Mouse (Mus musculus): Measurements from ENCODE around the gene Gtf2a2. TPM values are rescaled to one million over a fixed set of nuclear protein-coding genes. Genes with fewer than 3 reads are reported as not detected.

The Gtf2a2 gene
- polyA plus RNA-seq, 1 experiment from 2014 or later, result 200 TPM

- 94% methylated on average over 2 of the region's 2 CpGs for WGBS
- no peak for DNase-seq (ENCODE audit: low spot score)
- Histone ChIP-seq H3K27me3 (ENCODE audit: low read depth, poor library complexity, severe bottlenecking) (no peaks in the 10 kb centered on the region), H3K9me3 (replicated peaks) (no peaks in the 10 kb centered on the region), H3K27ac (no peak overlapping the region), H3K4me3 (no peak overlapping the region), H3K4me1 (no peaks in the 10 kb centered on the region), H3K36me3 (peaks cover 27% of the 10 kb centered on the region)
Measured at GRCm38 (mm10) chr9:70025365-70026012, 13.1 kb downstream of the Gtf2a2 start.

- Histone ChIP-seq H3K4me3 (no peak overlapping the region), H3K27ac (no peak overlapping the region), H3K27me3 (ENCODE audit: low read depth, poor library complexity, severe bottlenecking) (no peaks in the 10 kb centered on the region), H3K9me3 (replicated peaks) (no peaks in the 10 kb centered on the region), H3K36me3 (no peaks in the 10 kb centered on the region), H3K4me1 (no peaks in the 10 kb centered on the region)
- DNase-seq (ENCODE audit: low spot score), result no peak
- 89% methylated on average over 1 of the region's 1 CpGs for WGBS
Measured at GRCm38 (mm10) chr9:70032167-70032566, 19.8 kb downstream of the Gtf2a2 start.

- Histone ChIP-seq H3K27me3 (ENCODE audit: low read depth, poor library complexity, severe bottlenecking) (no peaks in the 10 kb centered on the region), H3K4me3 (no peak overlapping the region), H3K27ac (no peak overlapping the region), H3K36me3 (no peaks in the 10 kb centered on the region), H3K4me1 (no peaks in the 10 kb centered on the region), H3K9me3 (replicated peaks) (no peaks in the 10 kb centered on the region)
- WGBS, result 83% methylated on average over 9 of the region's 9 CpGs
- no peak for DNase-seq (ENCODE audit: low spot score)
Measured at GRCm38 (mm10) chr9:70033056-70033455, 20.7 kb downstream of the Gtf2a2 start.

- WGBS, result 93% methylated on average over 7 of the region's 7 CpGs
- H3K9me3 ChIP-seq (replicated peaks), result no peaks in the 10 kb centered on the region
- H3K4me3 ChIP-seq, result no peak overlapping the region
- no peak overlapping the region for H3K27ac ChIP-seq
- no peaks in the 10 kb centered on the region for H3K36me3 ChIP-seq
- no peak for DNase-seq (ENCODE audit: low spot score)
- no peaks in the 10 kb centered on the region for H3K27me3 ChIP-seq (ENCODE audit: low read depth, poor library complexity, severe bottlenecking)
- H3K4me1 ChIP-seq, result no peaks in the 10 kb centered on the region
Measured at GRCm38 (mm10) chr9:70034702-70035101, 22.4 kb downstream of the Gtf2a2 start.

GRCm38 (mm10) chr9:70036646-70037045, 24.3 kb downstream of the Gtf2a2 start:
- H3K36me3 ChIP-seq, result no peaks in the 10 kb centered on the region
- 75% methylated on average over 4 of the region's 4 CpGs for WGBS
- no peak overlapping the region for H3K27ac ChIP-seq

GRCm38 (mm10) chr9:70037988-70038387, 25.6 kb downstream of the Gtf2a2 start, which contains the start of gene Gcnt3:
Gcnt3 (minus strand) TSS chr9:70038088.
- H3K27me3 ChIP-seq (ENCODE audit: low read depth, poor library complexity, severe bottlenecking), result no peaks in the 10 kb centered on the region
- no peak within 1 kb of the TSS for H3K27ac ChIP-seq
- 88% methylated on average over 7 of the region's 7 CpGs for WGBS
- DNase-seq (ENCODE audit: low spot score), result no peak
- no peaks in the 10 kb centered on the region for H3K9me3 ChIP-seq (replicated peaks)
- H3K4me3 ChIP-seq, result no peak within 1 kb of the TSS
- no peaks in the 10 kb centered on the region for H3K36me3 ChIP-seq
- H3K4me1 ChIP-seq, result no peaks in the 10 kb centered on the region

More at GRCm38 (mm10) chr9:70036646-70037045, 24.3 kb downstream of the Gtf2a2 start:
- H3K9me3 ChIP-seq (replicated peaks), result no peaks in the 10 kb centered on the region
- no peaks in the 10 kb centered on the region for H3K4me1 ChIP-seq
- no peak overlapping the region for H3K4me3 ChIP-seq
- H3K27me3 ChIP-seq (ENCODE audit: low read depth, poor library complexity, severe bottlenecking), result no peaks in the 10 kb centered on the region
- DNase-seq (ENCODE audit: low spot score), result no peak

- 92% methylated on average over 6 of the region's 6 CpGs for WGBS
- no peak overlapping the region for H3K4me3 ChIP-seq
- H3K4me1 ChIP-seq, result no peaks in the 10 kb centered on the region
- no peaks in the 10 kb centered on the region for H3K36me3 ChIP-seq
- H3K27me3 ChIP-seq (ENCODE audit: low read depth, poor library complexity, severe bottlenecking), result no peaks in the 10 kb centered on the region
- DNase-seq (ENCODE audit: low spot score), result no peak
- no peaks in the 10 kb centered on the region for H3K9me3 ChIP-seq (replicated peaks)
- H3K27ac ChIP-seq, result no peak overlapping the region
Measured at GRCm38 (mm10) chr9:70039597-70040385, 27.4 kb downstream of the Gtf2a2 start.

- Histone ChIP-seq H3K4me3 (no peak overlapping the region), H3K4me1 (no peaks in the 10 kb centered on the region), H3K36me3 (no peaks in the 10 kb centered on the region), H3K27me3 (ENCODE audit: low read depth, poor library complexity, severe bottlenecking) (no peaks in the 10 kb centered on the region), H3K9me3 (replicated peaks) (no peaks in the 10 kb centered on the region), H3K27ac (no peak overlapping the region)
- no peak for DNase-seq (ENCODE audit: low spot score)
- WGBS, result 89% methylated on average over 11 of the region's 11 CpGs
Measured at GRCm38 (mm10) chr9:70040570-70040969, 28.2 kb downstream of the Gtf2a2 start.

- WGBS, result 95% methylated on average over 4 of the region's 4 CpGs
- Histone ChIP-seq H3K36me3 (no peaks in the 10 kb centered on the region), H3K4me1 (no peaks in the 10 kb centered on the region), H3K9me3 (replicated peaks) (no peaks in the 10 kb centered on the region), H3K27ac (no peak overlapping the region), H3K4me3 (no peak overlapping the region), H3K27me3 (ENCODE audit: low read depth, poor library complexity, severe bottlenecking) (no peaks in the 10 kb centered on the region)
- DNase-seq (ENCODE audit: low spot score), result no peak
Measured at GRCm38 (mm10) chr9:70042137-70042536, 29.8 kb downstream of the Gtf2a2 start.

GRCm38 (mm10) chr9:70042935-70043334, 30.6 kb downstream of the Gtf2a2 start:
- DNase-seq (ENCODE audit: low spot score), result no peak
- Histone ChIP-seq H3K27me3 (ENCODE audit: low read depth, poor library complexity, severe bottlenecking) (no peaks in the 10 kb centered on the region), H3K27ac (no peak overlapping the region), H3K36me3 (no peaks in the 10 kb centered on the region), H3K4me3 (no peak overlapping the region), H3K9me3 (replicated peaks) (no peaks in the 10 kb centered on the region), H3K4me1 (peaks cover 6% of the 10 kb centered on the region)
- 59% methylated on average over 1 of the region's 1 CpGs for WGBS

GRCm38 (mm10) chr9:70044865-70045264, 32.5 kb downstream of the Gtf2a2 start:
- 88% methylated on average over 2 of the region's 2 CpGs for WGBS
- Histone ChIP-seq H3K4me3 (no peak overlapping the region), H3K9me3 (replicated peaks) (no peaks in the 10 kb centered on the region), H3K27me3 (ENCODE audit: low read depth, poor library complexity, severe bottlenecking) (no peaks in the 10 kb centered on the region), H3K27ac (no peak overlapping the region), H3K36me3 (no peaks in the 10 kb centered on the region), H3K4me1 (peaks cover 25% of the 10 kb centered on the region)
- DNase-seq (ENCODE audit: low spot score), result no peak

- Histone ChIP-seq H3K4me1 (peaks cover 28% of the 10 kb centered on the region), H3K9me3 (replicated peaks) (no peaks in the 10 kb centered on the region), H3K27me3 (ENCODE audit: low read depth, poor library complexity, severe bottlenecking) (no peaks in the 10 kb centered on the region), H3K27ac (no peak overlapping the region), H3K36me3 (no peaks in the 10 kb centered on the region), H3K4me3 (no peak overlapping the region)
- 89% methylated on average over 6 of the region's 6 CpGs for WGBS
- no peak for DNase-seq (ENCODE audit: low spot score)
Measured at GRCm38 (mm10) chr9:70046255-70046654, 33.9 kb downstream of the Gtf2a2 start.

- H3K36me3 ChIP-seq, result no peaks in the 10 kb centered on the region
- H3K9me3 ChIP-seq (replicated peaks), result no peaks in the 10 kb centered on the region
- H3K27me3 ChIP-seq (ENCODE audit: low read depth, poor library complexity, severe bottlenecking), result no peaks in the 10 kb centered on the region
- DNase-seq (ENCODE audit: low spot score), result no peak
- peaks cover 28% of the 10 kb centered on the region for H3K4me1 ChIP-seq
- H3K27ac ChIP-seq, result no peak overlapping the region
- H3K4me3 ChIP-seq, result no peak overlapping the region
- WGBS, result 58% methylated on average over 3 of the region's 3 CpGs
Measured at GRCm38 (mm10) chr9:70047839-70048238, 35.5 kb downstream of the Gtf2a2 start.

Data from limb, embryonic 10.5 days (tissue).